Mouse (Mus musculus) frontal cortex, adult 2 months (tissue): ENCODE measurements around the gene Rbms3. TPM values are rescaled to one million over a fixed set of nuclear protein-coding genes. Genes with fewer than 3 reads are reported as not detected.
A peak's percentile ranks its signal among the peaks of the same experiment; 100 is the strongest.

Experiments used
- DNase-seq, 2 experiments: peaks; one replicate each; pipeline ENCODE4 v3.0.0; 2022; ENCODE audit warnings: low spot score in 1 of 2; ENCODE audit errors: extremely low spot score in 1 of 2
- polyA plus RNA-seq: library from polyadenylated mRNA; depleted of rRNA; stranded (reverse); fragments of >200 nt; gene quantifications from 2 replicates; pipeline ENCODE4 v1.2.3, GENCODE M21; 2012

Gene Rbms3
- polyA plus RNA-seq, 1 experiment = 5.7 TPM

DNA sequence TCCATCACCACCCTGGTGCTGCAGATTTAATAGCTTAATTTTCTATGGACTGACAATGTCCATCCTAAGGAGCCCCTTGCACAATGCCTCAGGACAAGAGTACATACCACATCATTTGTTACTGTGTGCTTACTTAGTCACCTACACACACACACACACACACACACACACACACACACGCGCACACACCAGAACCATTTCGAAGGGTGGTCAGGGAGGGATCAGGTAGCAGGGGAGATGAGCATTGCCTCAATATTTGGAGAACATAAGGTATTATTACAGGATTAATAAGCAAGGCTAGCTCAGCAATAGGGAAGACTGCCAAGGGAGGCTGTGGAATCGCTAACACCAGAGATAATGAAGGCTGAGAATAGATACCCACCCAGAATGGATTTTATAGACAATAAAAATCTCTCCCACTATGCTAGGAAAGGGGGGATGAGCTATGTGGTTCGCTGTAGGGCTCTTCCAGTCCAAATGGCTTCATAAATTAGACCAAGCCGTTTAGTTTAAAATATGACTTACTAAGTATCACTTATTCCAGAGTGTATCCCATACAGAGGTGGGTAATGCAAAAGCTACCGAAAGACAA is 429.6 kb downstream of the Rbms3 start:
- DNase-seq = no peak

DNA sequence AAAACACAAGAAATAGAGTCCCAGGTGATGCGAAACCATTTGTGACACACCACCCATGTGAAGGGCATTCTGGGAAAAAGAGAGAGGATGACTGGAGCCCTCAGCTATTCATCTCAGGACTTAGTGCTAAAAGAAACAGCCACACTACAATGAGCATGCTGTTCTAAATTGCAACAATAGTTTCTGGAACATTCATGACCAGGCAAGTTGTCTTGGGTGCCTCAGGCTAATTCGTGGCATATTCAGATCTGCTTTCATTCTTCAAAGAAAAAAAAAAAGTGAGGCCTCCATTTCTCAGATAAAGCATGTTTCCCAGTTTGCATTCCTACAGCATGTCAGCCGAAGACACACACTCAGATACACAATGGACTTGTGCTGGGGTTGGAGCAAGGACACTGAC is 432.2 kb downstream of the Rbms3 start:
- no peak for DNase-seq

DNA sequence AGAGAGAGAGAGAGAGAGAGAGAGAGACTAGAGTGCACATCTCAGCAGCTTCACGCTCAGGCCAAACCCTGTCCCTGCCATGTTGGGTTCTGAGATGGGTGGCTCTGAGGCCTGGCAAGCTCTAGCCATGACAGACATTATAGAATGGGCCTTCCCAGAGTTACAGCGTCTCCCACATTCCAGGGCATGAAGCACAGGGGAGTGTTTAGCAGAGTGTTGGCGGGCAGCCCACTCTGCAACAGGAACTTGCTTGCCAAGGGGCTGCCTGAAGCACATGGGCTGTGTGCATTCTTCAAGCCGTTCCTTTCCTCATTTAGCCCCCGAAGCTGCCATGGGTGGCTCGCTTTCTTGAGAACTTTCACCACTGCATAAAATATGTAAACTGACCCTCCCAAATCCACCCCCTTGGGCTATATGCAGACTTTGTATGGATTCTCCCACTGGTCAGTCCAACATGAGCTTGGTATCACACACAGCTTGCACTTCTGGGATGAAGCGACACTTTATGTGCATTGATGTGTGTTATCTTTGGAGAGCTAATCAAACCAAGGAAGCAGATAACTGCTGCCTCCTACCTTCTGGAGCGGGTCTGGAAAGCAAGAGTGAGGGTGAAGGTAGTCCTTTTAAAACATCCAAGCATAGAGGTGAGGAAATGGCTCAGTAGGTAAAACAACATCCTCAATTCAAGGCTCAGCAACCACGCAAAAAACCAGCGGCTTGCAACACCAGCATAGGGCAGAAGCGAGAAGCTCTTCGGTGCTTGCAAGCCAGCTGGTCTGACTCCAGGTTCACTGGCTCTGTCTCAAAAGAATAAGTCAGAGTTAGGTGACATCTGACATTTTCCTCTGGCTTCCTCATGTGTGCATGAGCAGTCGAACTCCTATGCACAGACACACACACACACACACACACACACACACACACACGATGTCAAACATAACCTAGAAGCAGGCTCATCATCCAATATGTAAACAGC is 436.9 kb downstream of the Rbms3 start:
- DNase-seq = peak in 1 of 2 experiments; percentile 26

DNA sequence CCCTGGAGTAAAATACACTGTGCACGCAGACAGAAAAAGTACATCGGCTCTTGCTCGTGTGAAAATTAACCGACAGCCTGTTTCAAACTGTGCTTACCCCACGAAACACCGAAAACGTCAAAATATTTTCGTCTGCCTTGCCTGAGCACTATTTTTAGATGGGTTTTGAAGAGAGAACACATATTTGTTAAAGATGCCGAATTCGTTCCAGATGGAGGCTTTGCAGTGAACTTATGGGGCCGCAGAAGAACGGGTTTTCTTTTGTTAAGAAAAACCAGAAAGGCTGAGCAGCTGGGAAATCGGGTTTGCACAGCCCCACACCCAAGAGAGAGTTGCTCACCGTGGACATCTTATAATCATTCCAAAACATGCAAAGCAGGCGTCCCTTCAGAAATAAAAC is 437.6 kb downstream of the Rbms3 start:
- peak in 1 of 2 experiments; percentile 37 for DNase-seq

DNA sequence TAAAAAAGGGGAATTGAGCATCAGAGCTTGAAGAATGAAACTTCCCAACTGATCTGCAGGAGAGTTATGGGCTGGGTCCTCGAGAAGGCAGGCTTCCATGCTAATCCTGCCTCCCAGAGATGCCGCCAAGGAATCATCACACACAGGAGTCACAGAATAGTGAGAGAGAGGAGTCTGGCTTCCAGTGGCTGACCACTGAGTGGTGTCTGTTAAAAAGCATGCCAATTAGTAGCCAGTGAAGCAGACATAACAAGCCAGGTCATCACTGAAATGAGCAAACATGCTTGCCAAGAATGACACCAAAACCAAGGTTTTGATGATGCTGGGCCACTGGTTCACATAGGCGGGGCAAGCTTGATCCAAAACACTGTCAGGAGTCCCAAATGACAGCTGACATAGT is 441.3 kb downstream of the Rbms3 start:
- DNase-seq = no peak

DNA sequence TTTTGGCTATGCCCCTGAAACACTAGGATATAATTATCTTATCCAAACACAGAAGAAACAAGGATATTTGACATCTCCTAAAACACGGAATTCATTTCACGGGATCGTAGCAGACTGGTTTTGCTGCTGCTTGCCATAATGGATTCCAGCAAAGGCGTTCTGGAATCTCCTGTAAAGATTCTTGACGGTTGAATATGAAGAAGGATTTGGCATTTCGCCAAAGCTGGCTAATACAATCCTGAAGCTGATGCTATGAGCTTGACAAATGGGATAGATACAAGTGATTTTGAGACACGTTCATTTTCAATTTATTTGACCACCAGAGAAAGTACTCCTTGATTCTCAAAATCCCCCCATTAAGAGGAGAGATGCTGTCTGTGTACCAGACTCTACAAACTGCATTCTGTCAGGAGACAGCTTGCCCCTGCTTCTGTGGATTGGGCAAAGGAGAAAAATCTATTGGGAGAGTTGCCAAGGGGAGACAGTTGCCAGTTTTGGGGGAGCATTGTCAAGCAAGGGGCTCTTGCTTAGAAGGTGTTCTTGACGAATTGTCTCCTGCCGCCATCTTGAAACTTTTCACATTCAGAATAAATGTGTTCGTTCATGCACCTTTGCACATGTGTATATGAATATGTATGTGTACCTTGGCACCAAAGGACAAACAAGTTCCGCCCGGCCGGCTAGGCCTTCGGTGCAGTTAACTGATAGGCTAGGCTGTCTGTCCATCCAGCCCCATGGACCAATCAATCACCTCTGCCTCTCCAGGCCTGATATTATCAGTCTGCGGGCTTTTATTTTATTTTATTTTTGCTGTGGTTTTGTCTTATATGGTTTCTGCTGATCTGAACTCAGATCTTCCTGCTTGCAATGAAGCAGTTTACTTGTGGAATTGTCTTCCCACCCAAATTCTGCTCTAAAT is 442.3 kb downstream of the Rbms3 start:
- DNase-seq = no peak

DNA sequence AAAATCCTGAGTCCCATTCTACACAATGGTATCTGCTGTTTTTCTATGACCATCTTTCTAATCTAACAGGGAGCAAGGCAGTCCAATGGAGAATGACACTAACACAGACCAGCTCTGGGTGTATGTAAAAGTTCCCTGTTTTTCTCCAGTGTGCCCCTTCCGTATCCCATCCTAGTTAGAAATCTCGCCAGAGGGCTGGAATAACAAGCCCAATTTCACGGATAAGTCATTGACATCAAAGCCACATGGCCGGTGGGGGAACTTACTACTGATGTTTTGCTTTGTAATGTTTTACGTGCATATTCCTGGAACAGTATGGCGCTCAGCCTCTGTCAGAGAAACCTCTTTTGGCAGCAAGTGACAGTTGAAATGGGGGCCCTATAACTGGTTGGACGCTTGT is 449.1 kb downstream of the Rbms3 start:
- no peak for DNase-seq

DNA sequence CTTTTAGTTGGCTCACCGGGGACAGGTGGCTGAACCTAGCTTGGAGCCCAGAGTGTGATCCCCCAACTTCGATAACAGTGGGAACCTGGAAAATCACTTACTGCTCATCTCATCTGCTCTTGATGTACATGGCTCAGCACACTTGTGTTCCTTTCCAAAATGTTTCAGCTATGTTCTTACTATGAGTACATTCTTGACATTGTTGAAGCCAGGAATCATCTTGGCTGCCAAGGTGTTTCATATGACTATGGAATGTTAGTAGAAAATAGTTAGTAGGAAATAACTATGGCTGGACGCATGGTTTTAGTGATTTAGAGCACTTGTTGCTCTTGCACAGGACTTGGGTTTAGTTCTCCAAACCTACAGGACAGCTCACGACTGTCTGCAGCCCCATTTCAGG is 451.3 kb downstream of the Rbms3 start:
- DNase-seq = no peak

DNA sequence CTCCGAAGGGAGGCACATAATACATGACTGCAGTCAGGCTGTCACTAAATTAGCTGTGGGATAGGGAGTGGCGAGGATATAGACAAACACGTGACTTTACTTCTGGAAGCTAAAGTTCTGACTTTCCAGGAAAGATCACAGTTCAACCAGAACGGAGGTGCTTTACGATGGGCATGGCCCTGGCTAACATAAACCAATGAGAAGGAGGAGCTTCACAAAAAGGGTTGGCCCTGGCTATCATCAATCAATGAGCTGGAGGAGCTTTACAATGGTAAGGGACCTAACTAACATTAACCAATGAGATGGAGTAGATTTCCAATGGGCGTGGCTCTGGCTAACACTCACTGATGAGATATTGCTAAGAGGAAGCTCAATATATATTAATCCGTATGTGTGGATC is 457.2 kb downstream of the Rbms3 start:
- no peak for DNase-seq

DNA sequence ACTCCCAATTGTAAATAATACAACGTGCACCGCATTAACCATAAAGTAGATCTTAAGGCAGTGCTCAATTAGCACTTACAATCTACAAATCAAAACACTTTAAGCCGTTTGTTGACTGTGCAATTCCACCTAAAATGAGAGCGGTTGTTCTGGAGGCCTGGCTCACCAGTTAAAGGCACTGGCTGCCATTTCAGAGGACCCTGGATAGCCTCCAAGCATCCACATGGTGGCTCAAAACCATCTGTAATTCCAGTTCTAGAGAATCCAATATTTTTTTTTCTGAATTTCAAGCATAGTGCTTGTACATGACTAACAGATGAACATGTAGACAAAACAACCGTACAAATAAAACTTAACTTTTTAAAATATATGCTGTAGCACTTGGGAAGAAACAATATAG is 460.5 kb downstream of the Rbms3 start:
- no peak for DNase-seq

DNA sequence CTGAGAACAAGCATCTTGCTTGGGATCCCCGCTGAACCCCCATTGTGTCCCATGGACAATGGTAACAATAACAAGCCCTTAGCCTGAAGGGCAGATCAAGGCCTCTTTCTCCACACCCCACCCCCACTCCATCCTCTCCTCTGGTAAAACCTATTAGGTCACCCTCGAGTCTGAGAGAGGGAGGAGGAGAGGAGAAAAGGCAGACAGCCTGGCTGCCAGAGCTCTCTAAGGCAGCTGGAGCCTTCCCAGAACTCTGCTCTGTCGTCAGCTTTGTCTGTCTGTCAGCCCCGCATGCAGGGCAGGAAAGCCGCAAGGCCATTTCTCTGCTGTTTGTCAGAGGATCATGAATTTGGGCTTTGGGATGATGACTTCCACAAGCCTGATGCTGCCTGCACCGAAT is 466.6 kb downstream of the Rbms3 start:
- DNase-seq = peak in 1 of 2 experiments; percentile 4

DNA sequence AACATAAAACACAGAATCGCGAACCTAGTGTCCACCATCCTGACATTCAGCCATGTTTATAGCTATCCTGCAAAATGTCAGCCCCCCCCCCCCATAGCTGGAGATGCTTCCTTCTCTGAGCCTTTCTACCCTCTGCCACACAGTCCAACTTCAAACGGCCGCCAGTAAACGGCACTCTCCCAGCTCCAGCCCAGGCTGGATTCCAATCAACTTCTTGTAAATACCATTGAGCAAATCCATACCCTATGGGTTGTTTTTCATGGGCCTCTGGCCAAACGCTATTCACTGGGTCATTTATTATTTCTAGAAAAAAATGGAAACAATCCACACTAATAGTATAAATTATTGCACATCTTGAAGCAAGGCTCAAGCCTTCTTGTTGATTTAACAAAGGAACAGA is 468.6 kb downstream of the Rbms3 start:
- DNase-seq = no peak

DNA sequence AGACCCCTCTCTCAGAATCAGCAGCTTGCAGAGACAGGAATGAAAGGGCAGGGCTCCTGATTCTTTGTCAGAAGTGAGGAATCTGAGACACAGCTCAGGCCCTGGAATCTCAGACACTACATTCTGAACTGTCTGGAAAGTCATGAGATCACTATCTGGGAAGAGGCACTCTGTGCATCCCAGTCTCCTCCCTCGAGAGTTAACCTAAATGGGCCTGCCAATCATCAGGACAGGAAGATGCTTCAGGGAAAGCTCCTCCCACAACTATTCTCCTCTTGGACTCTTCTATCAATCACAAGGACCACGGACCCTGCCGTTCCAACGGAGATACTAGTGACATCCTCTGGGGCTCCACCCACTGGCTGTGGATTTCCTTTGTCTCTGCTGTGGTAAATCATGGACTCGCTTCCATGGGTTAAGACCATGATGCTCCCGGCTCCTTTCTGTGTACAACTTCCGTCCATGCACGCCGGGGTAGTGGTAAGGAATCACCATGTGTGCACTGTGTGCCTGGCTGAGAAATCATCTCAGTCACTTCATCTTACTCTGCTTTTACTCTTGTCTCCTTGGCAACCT is 473.3 kb downstream of the Rbms3 start:
- DNase-seq = no peak

DNA sequence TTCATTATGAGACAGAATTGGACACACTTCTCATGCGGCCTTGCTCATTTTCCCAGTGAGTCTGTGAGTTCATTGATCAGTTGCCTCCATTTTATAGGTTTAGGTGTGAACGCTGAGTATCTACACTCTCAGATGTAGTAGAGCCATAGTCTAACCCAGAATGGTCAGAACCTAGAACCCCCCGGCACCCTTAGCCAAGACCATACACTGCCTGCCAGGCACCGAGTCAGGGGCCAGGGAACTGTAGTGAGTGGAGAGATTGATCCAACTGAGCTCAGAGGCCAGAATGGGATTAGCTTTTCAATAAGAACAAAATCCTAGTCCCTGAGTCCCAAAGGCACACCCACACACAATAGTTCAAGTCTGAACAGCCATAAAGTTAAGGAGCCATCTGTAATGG is 475.1 kb downstream of the Rbms3 start:
- DNase-seq = no peak

DNA sequence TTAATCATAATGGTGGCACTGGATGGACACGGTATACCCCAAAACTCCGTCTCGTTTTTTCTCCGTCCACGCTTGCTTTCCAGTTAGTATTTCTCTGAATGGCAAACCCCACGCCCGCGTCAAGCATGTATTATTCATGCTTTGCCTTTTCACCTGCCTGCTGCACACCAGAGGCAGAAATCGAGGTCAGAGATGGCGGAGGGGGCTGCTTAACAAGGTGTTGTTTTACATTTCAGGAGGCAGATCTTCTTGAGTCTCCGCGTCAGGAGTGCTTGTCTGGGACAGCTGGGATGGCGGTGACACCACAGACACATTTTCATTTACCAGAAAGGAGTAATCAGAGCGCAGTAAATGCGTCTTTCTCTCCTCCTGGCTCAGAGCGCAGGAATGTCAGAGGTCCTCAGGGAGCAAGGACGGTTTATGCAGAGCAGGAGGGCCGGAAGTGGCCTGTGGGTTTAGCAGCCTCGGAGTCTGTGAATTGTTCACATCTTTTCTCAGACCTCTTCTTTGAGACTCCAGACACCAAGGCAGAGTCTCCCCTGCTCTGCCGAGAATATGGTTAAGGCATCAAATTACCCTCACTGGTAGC is 475.9 kb downstream of the Rbms3 start:
- DNase-seq = no peak

DNA sequence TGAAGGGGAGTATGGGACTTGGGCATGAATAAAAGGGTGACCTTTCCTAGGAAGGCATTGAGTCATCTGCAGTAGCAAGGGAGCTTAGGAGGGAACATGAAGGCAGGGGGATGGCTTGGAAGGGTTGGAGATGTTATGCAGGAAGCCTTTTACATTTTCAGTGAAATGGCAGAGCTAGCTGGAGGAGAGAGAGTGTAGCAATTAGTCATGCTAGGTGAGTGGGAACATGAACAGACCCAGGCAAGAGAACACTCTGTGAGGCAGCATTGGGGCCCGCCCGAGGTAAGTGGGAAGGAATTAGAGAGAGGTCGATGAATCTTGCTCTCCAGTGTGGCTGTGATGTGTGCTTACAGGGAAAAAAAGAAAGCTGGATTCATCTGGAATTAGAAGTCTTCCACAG is 477.8 kb downstream of the Rbms3 start:
- DNase-seq = peak; percentile 5 to 27

DNA sequence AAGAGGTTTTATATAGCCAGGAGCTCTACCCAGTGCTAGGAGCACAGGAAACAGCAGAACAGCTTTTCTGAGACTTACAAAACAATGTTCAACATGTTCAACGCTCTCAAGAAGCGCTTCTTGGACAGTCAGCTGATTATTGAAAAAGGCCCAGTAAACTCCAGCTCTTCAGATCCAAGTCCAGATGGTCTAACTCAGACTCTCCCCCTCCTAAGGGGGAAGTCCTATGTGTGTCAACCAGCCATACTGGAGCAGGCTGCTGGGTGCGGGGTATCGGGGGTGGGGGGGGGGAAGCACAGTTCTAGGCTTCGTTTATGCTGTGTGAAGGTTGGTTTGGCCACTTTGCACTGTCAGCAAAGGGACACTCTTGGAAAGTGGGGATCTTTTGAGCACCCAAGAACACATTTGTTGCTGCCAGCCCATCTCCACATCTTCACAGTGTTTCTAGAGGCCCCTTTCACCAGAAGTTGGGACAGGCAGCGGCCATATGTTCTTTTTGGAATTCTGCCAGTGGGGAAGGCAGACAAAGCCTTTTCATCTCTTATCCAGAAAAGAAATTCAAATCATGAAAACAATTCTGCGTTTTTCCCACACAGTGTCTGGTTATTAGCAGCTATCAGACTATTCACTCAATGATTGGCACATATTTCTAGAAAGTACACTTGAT is 485.5 kb downstream of the Rbms3 start:
- DNase-seq = peak in 1 of 2 experiments; percentile 42

DNA sequence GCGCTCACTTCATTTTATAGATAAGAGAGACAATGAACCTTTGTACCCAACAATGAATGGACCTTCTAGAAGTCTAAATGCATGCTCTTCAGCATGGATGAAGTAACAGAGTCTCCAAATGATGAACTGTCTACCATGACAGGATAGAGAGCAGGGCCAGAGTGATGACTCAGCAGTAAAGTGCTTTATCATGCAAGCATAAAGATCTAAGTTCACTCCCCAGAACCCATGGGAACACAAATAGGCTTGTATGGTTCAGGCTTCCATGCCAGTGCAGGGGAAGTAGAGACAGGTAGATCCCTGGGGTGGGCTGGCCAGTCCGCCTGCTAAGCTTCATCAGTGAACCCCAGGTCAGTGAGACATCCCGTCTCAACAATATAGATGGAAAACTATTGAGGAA is 489.7 kb downstream of the Rbms3 start:
- no peak for DNase-seq

DNA sequence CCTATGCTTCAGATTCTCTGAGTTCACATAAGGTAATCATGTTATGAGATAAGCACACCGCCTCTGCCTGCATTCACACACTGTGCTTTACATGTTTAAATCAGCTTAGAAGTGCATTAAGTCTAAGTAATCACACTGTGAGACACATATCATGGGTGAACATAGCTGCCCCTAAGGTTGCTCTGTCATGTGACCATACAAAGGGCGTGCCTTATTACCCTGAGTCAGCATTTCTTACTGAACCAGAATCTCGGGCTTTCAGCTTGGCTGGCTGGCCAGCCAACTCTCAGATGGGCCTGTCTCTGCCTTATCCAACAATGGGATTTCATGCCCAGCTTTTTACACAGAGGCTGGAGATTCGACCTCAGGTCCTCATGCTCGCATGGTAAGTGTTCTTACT is 493.3 kb downstream of the Rbms3 start:
- DNase-seq = no peak

DNA sequence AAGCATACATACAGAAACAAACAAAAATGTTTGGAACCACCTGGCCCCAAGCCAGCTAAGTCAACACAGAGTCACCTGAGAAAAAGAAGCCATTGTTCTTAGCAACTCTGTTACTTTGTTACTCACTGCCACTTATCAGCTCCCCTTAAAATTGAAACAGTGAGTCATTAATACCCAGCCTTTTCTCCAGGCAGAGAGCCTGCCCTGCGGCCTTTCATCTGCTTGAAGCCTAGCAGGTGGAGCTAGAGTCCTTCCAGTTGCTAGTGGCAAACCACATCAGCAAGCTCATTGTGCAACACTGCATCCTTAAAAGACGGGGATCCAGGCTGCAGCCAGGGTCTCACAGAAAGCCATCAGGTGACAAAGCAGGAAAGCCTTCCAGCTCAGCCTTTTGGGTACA is 495.7 kb downstream of the Rbms3 start:
- DNase-seq = no peak
